Mouse (Mus musculus): Measurements from ENCODE around the gene Iqschfp. TPM values are rescaled to one million over a fixed set of nuclear protein-coding genes. Genes with fewer than 3 reads are reported as not detected.

Gene Iqschfp
- polyA plus RNA-seq, 1 experiment from 2014 or later: not detected

- Histone ChIP-seq H3K4me1 (ENCODE audit: insufficient read depth, low read depth, low read length) (no peaks in the 10 kb centered on the region), H3K36me3 (ENCODE audit: insufficient read depth, low read length) (no peaks in the 10 kb centered on the region), H3K4me2 (replicated peaks; ENCODE audit: low read depth, low read length) (no peak overlapping the region), H3K9ac (replicated peaks; ENCODE audit: low read depth) (no peak overlapping the region), H3K4me3 (ENCODE audit: low read depth, low read length) (no peak overlapping the region), H3K27me3 (replicated peaks; ENCODE audit: insufficient read depth, low read length) (no peaks in the 10 kb centered on the region), H3K9me3 (ENCODE audit: low read length) (no peaks in the 10 kb centered on the region), H3K27ac (ENCODE audit: low read length) (no peak overlapping the region)
- no peak for TF ChIP-seq CTCF (IDR thresholded peaks at IDR 0.05)
- TF ChIP-seq EP300 (IDR thresholded peaks at IDR 0.05): no peak
- 70% methylated on average over 1 of the region's 1 CpGs for WGBS
- no peak for ATAC-seq
- DNase-seq (ENCODE audit: low spot score): no peak
Measured at GRCm38 (mm10) chr3:68160175-68160574, 268.1 kb downstream of the Iqschfp start.

DNA sequence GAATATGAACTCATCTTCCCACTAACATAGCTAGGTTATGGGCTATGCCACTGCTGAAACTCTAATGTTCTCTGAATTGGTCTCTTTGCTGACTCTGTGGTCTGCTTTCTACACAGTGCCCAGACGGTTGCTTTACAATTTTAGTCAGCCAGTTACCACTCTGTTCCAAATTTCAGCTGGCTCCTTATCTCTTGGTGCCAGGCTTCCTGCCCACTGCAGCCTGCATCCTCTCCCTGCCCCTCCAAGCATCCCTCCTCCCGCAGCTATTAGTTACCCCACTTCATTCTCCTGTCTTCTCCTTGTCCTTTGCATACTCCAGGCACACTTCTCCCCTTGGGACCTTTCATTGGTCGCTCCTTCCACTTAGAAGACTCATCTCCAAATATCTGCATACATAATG is 268.7 kb downstream of the Iqschfp start:
- no peak overlapping the region for H3K27ac ChIP-seq (ENCODE audit: low read length)
- no peak overlapping the region for H3K4me3 ChIP-seq (ENCODE audit: low read depth, low read length)
- no peaks in the 10 kb centered on the region for H3K9me3 ChIP-seq (ENCODE audit: low read length)
- ATAC-seq (no peak), DNase-seq (ENCODE audit: low spot score) (no peak)
- no peak overlapping the region for H3K9ac ChIP-seq (replicated peaks; ENCODE audit: low read depth)
- WGBS: 59% methylated on average over 3 of the region's 3 CpGs
- H3K4me1 ChIP-seq (ENCODE audit: insufficient read depth, low read depth, low read length): no peaks in the 10 kb centered on the region
- H3K36me3 ChIP-seq (ENCODE audit: insufficient read depth, low read length): no peaks in the 10 kb centered on the region
- TF ChIP-seq EP300 (IDR thresholded peaks at IDR 0.05): no peak
- TF ChIP-seq CTCF (IDR thresholded peaks at IDR 0.05): no peak
- no peak overlapping the region for H3K4me2 ChIP-seq (replicated peaks; ENCODE audit: low read depth, low read length)
- no peaks in the 10 kb centered on the region for H3K27me3 ChIP-seq (replicated peaks; ENCODE audit: insufficient read depth, low read length)

GRCm38 (mm10) chr3:68178248-68178647 is 286.2 kb downstream of the Iqschfp start:
- ATAC-seq (no peak), DNase-seq (ENCODE audit: low spot score) (no peak)
- no peak overlapping the region for H3K27ac ChIP-seq (ENCODE audit: low read length)
- H3K9me3 ChIP-seq (ENCODE audit: low read length): no peaks in the 10 kb centered on the region
- H3K4me2 ChIP-seq (replicated peaks; ENCODE audit: low read depth, low read length): no peak overlapping the region
- H3K4me1 ChIP-seq (ENCODE audit: insufficient read depth, low read depth, low read length): no peaks in the 10 kb centered on the region
- no peaks in the 10 kb centered on the region for H3K27me3 ChIP-seq (replicated peaks; ENCODE audit: insufficient read depth, low read length)
- TF ChIP-seq EP300 (IDR thresholded peaks at IDR 0.05): no peak
- no peak overlapping the region for H3K4me3 ChIP-seq (ENCODE audit: low read depth, low read length)
- no peaks in the 10 kb centered on the region for H3K36me3 ChIP-seq (ENCODE audit: insufficient read depth, low read length)
- WGBS: 61% methylated on average over 1 of the region's 1 CpGs
- H3K9ac ChIP-seq (replicated peaks; ENCODE audit: low read depth): no peak overlapping the region

DNA sequence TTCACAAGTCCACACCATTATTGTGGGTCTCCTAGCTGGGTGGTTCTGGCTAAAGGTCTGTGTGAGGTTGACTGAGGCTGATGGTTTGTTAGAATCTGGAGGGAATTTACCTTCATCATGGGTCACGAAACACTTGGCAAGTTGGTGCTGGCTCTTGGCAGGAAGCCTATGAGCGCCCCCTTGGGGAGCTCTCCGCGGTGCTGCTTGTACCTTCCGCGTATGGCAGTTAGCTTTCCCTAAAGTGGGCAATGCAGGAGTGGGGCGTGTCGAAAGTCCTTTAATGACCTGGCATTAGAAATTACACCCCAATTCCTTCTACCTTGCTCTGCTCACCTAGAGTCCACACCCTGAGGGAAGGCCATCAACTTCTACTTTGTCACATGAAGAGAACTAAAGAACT is 295.4 kb downstream of the Iqschfp start:
- no peaks in the 10 kb centered on the region for H3K27me3 ChIP-seq (replicated peaks; ENCODE audit: insufficient read depth, low read length)
- TF ChIP-seq EP300 (IDR thresholded peaks at IDR 0.05) (no peak), CTCF (IDR thresholded peaks at IDR 0.05) (no peak)
- H3K4me1 ChIP-seq (ENCODE audit: insufficient read depth, low read depth, low read length): no peaks in the 10 kb centered on the region
- DNase-seq (ENCODE audit: low spot score): no peak
- H3K9ac ChIP-seq (replicated peaks; ENCODE audit: low read depth): no peak overlapping the region
- no peak overlapping the region for H3K27ac ChIP-seq (ENCODE audit: low read length)
- H3K9me3 ChIP-seq (ENCODE audit: low read length): no peaks in the 10 kb centered on the region
- WGBS: 62% methylated on average over 8 of the region's 8 CpGs
- ATAC-seq: no peak
- H3K4me3 ChIP-seq (ENCODE audit: low read depth, low read length): no peak overlapping the region
- H3K4me2 ChIP-seq (replicated peaks; ENCODE audit: low read depth, low read length): no peak overlapping the region
- no peaks in the 10 kb centered on the region for H3K36me3 ChIP-seq (ENCODE audit: insufficient read depth, low read length)

DNA sequence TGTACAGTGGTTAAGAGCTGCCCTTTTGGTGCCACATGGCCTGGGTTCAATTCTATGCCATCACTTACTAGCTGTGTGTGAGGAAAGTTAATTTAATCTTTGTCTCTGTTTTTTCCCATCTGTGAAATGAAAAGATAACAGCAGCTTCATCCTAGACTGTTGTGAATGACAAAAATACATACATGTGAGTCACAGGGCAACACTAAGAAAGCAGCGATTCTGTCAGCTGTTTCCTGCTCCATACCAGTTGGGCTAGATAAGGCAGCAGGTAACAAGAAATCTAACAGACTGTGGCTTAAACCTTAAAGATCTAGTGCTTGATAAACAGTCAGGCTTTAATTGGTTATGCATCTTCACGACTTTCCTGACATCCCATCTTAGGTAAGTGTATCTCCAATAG is 297.1 kb downstream of the Iqschfp start:
- DNase-seq (ENCODE audit: low spot score): no peak
- ATAC-seq: no peak

DNA sequence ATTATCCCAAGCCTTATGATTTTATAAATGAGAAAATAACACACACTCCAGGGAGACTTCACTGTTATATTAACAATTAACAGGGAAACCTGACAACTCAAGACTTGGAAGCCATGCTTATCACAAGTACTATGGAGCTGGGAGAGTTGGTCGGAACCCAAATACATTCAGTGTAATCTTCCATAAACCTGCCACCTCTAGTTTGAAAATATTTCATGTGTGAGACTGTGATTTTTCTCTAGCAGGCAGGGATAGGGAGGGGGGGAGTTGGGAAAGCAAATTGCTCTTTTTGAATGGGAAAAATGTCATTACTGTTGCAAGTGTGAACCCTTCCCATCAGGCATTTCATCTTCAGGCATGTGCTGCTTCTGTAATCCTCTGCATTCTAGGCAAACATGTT is 304.9 kb downstream of the Iqschfp start:
- no peaks in the 10 kb centered on the region for H3K27me3 ChIP-seq (replicated peaks; ENCODE audit: insufficient read depth, low read length)
- no peaks in the 10 kb centered on the region for H3K36me3 ChIP-seq (ENCODE audit: insufficient read depth, low read length)
- no peaks in the 10 kb centered on the region for H3K4me1 ChIP-seq (ENCODE audit: insufficient read depth, low read depth, low read length)
- no peak overlapping the region for H3K4me3 ChIP-seq (ENCODE audit: low read depth, low read length)
- TF ChIP-seq CTCF (IDR thresholded peaks at IDR 0.05): no peak
- no peak for TF ChIP-seq EP300 (IDR thresholded peaks at IDR 0.05)
- H3K27ac ChIP-seq (ENCODE audit: low read length): no peak overlapping the region
- DNase-seq (ENCODE audit: low spot score) (no peak), ATAC-seq (no peak)
- no peak overlapping the region for H3K4me2 ChIP-seq (replicated peaks; ENCODE audit: low read depth, low read length)
- H3K9me3 ChIP-seq (ENCODE audit: low read length): no peaks in the 10 kb centered on the region
- 88% methylated on average over 1 of the region's 1 CpGs for WGBS
- no peak overlapping the region for H3K9ac ChIP-seq (replicated peaks; ENCODE audit: low read depth)

More for the DNA sequence above, 297.1 kb downstream of the Iqschfp start:
- no peak overlapping the region for H3K27ac ChIP-seq (ENCODE audit: low read length)
- 62% methylated on average over 2 of the region's 2 CpGs for WGBS
- H3K9ac ChIP-seq (replicated peaks; ENCODE audit: low read depth): no peak overlapping the region
- no peak overlapping the region for H3K4me2 ChIP-seq (replicated peaks; ENCODE audit: low read depth, low read length)
- H3K9me3 ChIP-seq (ENCODE audit: low read length): no peaks in the 10 kb centered on the region
- TF ChIP-seq EP300 (IDR thresholded peaks at IDR 0.05) (no peak), CTCF (IDR thresholded peaks at IDR 0.05) (no peak)
- no peaks in the 10 kb centered on the region for H3K27me3 ChIP-seq (replicated peaks; ENCODE audit: insufficient read depth, low read length)
- no peak overlapping the region for H3K4me3 ChIP-seq (ENCODE audit: low read depth, low read length)
- no peaks in the 10 kb centered on the region for H3K4me1 ChIP-seq (ENCODE audit: insufficient read depth, low read depth, low read length)
- H3K36me3 ChIP-seq (ENCODE audit: insufficient read depth, low read length): no peaks in the 10 kb centered on the region

DNA sequence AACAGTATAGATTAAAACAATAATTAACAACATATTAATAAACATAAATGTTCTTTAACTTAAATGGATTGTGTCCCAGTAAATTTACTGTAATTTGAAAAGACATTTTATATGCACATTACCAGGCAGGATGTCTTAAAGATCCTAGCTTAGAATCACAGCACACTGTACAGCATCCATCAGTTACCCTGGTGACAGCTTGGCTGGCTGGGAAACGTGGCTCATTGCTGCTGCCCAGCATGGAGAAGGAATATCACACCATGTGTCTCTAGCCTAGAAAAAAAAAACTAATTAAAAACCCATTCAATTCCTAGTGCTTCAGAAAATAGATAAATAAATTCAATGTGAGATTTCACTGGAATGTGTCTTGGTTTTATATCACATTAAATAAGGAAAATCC is 309.2 kb downstream of the Iqschfp start:
- no peak overlapping the region for H3K9ac ChIP-seq (replicated peaks; ENCODE audit: low read depth)
- no peaks in the 10 kb centered on the region for H3K9me3 ChIP-seq (ENCODE audit: low read length)
- DNase-seq (ENCODE audit: low spot score) (no peak), ATAC-seq (no peak)
- H3K27me3 ChIP-seq (replicated peaks; ENCODE audit: insufficient read depth, low read length): no peaks in the 10 kb centered on the region
- no peak overlapping the region for H3K4me2 ChIP-seq (replicated peaks; ENCODE audit: low read depth, low read length)
- H3K36me3 ChIP-seq (ENCODE audit: insufficient read depth, low read length): no peaks in the 10 kb centered on the region
- H3K27ac ChIP-seq (ENCODE audit: low read length): no peak overlapping the region
- TF ChIP-seq EP300 (IDR thresholded peaks at IDR 0.05) (no peak), CTCF (IDR thresholded peaks at IDR 0.05) (no peak)
- no peaks in the 10 kb centered on the region for H3K4me1 ChIP-seq (ENCODE audit: insufficient read depth, low read depth, low read length)
- WGBS: 13% methylated on average over 1 of the region's 1 CpGs
- H3K4me3 ChIP-seq (ENCODE audit: low read depth, low read length): no peak overlapping the region

Measured in lung, postnatal 0 days (tissue).